Mouse (Mus musculus) cerebellum, adult 11-12 months (tissue): ENCODE results near the gene Gapdh.
A peak's percentile ranks its signal among the peaks of the same experiment; 100 is the strongest.

ENCODE experiments used
- DNase-seq: peaks from one replicate; pipeline ENCODE4 v3.0.0; 2022

Gapdh gene

GRCm38 (mm10) chr6:125148926-125149568, 17.2 kb downstream of the Gapdh start:
- DNase-seq, result peak; percentile 65

GRCm38 (mm10) chr6:125148251-125148925, 17.9 kb downstream of the Gapdh start:
- peak; percentile 67 for DNase-seq

- DNase-seq, result no peak
These were observed 18.9 kb downstream of the Gapdh start for GRCm38 (mm10) chr6:125147329-125147728.

- peak; percentile 65 for DNase-seq
These were observed 19.5 kb downstream of the Gapdh start for GRCm38 (mm10) chr6:125146797-125147196.

GRCm38 (mm10) chr6:125146148-125146547, 20.1 kb downstream of the Gapdh start:
- DNase-seq, result no peak

- peak; percentile 68 for DNase-seq
These were observed 20.8 kb downstream of the Gapdh start for GRCm38 (mm10) chr6:125145479-125145951.

GRCm38 (mm10) chr6:125145001-125145400, 21.3 kb downstream of the Gapdh start, which contains the start of gene Iffo1:
TSS of gene Iffo1 (plus strand) at chr6:125145241.
- peak; percentile 95 for DNase-seq

GRCm38 (mm10) chr6:125143904-125144303, 22.4 kb downstream of the Gapdh start:
- no peak for DNase-seq

- no peak for DNase-seq
These were observed 23.1 kb downstream of the Gapdh start for GRCm38 (mm10) chr6:125143128-125143527.

- no peak for DNase-seq
These were observed 23.8 kb downstream of the Gapdh start for GRCm38 (mm10) chr6:125142436-125142835.

GRCm38 (mm10) chr6:125139747-125140146, 26.5 kb downstream of the Gapdh start:
- DNase-seq, result no peak

GRCm38 (mm10) chr6:125137002-125137671, 29.1 kb downstream of the Gapdh start:
- no peak for DNase-seq

- no peak for DNase-seq
These were observed 33.8 kb downstream of the Gapdh start for GRCm38 (mm10) chr6:125132470-125132869.

GRCm38 (mm10) chr6:125131302-125132156, 34.7 kb downstream of the Gapdh start, which contains the start of gene Nop2:
TSS of gene Nop2 (plus strand) at chr6:125131909.
- DNase-seq, result peak; percentile 87

GRCm38 (mm10) chr6:125129710-125130402, 36.4 kb downstream of the Gapdh start:
- no peak for DNase-seq

- no peak for DNase-seq
These were observed 37.5 kb downstream of the Gapdh start for GRCm38 (mm10) chr6:125128724-125129123.

GRCm38 (mm10) chr6:125119387-125119786, 46.9 kb downstream of the Gapdh start:
- no peak for DNase-seq

GRCm38 (mm10) chr6:125112553-125112952, 53.7 kb downstream of the Gapdh start:
- DNase-seq, result no peak
